Mouse (Mus musculus) adrenal gland, adult 18-20 months (tissue): ENCODE measurements at regions not wholly inside any gene's neighbourhood (a gene's known extent, or its start where the extent isn't known, plus 50 kb on each side); places are given as distances from the start of the nearest gene placed in this dataset.
A peak's percentile ranks its signal among the peaks of the same experiment; 100 is the strongest.

ENCODE experiments used
- DNase-seq, 2 experiments: peaks; one replicate each; pipeline ENCODE4 v3.0.0; 2021 to 2022; ENCODE audit warnings: low spot score in 2 of 2

- DNase-seq, result no peak
These were observed 81.7 kb upstream of the Cers4 start for GRCm38 (mm10) chr8:4411126-4411525.

GRCm38 (mm10) chr8:4411836-4412235 lies 81.0 kb upstream of the Cers4 start:
- DNase-seq, result no peak

- peak in 1 of 2 experiments; percentile 6 for DNase-seq
These were observed 79.6 kb upstream of the Cers4 start for GRCm38 (mm10) chr8:4413206-4413605.

- no peak for DNase-seq
These were observed 79.1 kb upstream of the Cers4 start for GRCm38 (mm10) chr8:4413764-4414163.

- DNase-seq, result no peak
These were observed 75.7 kb upstream of the Cers4 start for GRCm38 (mm10) chr8:4417141-4417540.

GRCm38 (mm10) chr8:4433161-4433560 lies 59.7 kb upstream of the Cers4 start:
- DNase-seq, result no peak

- no peak for DNase-seq
These were observed 56.3 kb upstream of the Cers4 start for GRCm38 (mm10) chr8:4436546-4436945.
